Comparison of ENCODE assay signal across 8 mouse cellular contexts in genomic region chr8:20261452-20262181, GRCm38 (mm10).
DNase-seq lines count a peak whose midpoint lies in the region; ATAC-seq and TF ChIP-seq lines count a peak whose summit lies in the region.
"Not testable (repeated sequence)": the region's sequence is repeated elsewhere in the genome, so short reads cannot be mapped to it uniquely, and the experiment has no call there.

No protein-coding gene starts in this region.

- TF ChIP-seq EP300 in stomach, postnatal 0 days (optimal IDR thresholded peaks at IDR 0.05), result not testable (repeated sequence)

- not testable (repeated sequence) for TF ChIP-seq CTCF in stomach, postnatal 0 days (IDR thresholded peaks at IDR 0.05; ENCODE audit: low read depth)

- not testable (repeated sequence) for H3K4me1 ChIP-seq in forebrain, embryonic 15.5 days; hindbrain, embryonic 11.5 days (replicated peaks; ENCODE audit: control insufficient read depth, insufficient read depth, low read length); intestine, embryonic 15.5 days (replicated peaks); limb, embryonic 12.5 days (replicated peaks); stomach, postnatal 0 days (replicated peaks; ENCODE audit: control insufficient read depth, insufficient read depth)

- ATAC-seq in forebrain, embryonic 15.5 days (replicated peaks), result peak; percentile 76; the same call in 1 of the 2 replicates
- ATAC-seq in hindbrain, embryonic 11.5 days (ENCODE audit: low FRiP score), result peak; percentile 75; the same call in 1 of the 2 replicates
- peak; percentile 80 for ATAC-seq in intestine, embryonic 15.5 days
- peak; percentile 63; the same call in 1 of the 2 replicates for ATAC-seq in limb, embryonic 12.5 days (ENCODE audit: insufficient number of reproducible peaks, insufficient read depth, low FRiP score, low TSS enrichment, low read depth)
- ATAC-seq in megakaryocyte-erythroid progenitor cell, adult 5-6 weeks (replicated peaks; ENCODE audit: low FRiP score, low TSS enrichment, poor library complexity, severe bottlenecking), result peak; percentile 73
- peak; percentile 68 for ATAC-seq in monocyte, adult 5-6 weeks (replicated peaks; ENCODE audit: insufficient number of reproducible peaks, low FRiP score, low TSS enrichment, poor library complexity, severe bottlenecking)
- ATAC-seq in stomach, postnatal 0 days (ENCODE audit: low FRiP score, low TSS enrichment), result peak; percentile 38; the same call in 1 of the 2 replicates

- H3K4me2 ChIP-seq in forebrain, embryonic 15.5 days (replicated peaks); hindbrain, embryonic 11.5 days (replicated peaks; ENCODE audit: low read depth, low read length); intestine, embryonic 15.5 days (replicated peaks); limb, embryonic 12.5 days; stomach, postnatal 0 days (replicated peaks; ENCODE audit: low read depth): not testable (repeated sequence)

- 58% methylated on average over 6 of the region's 9 CpGs for WGBS in forebrain, embryonic 15.5 days
- 65% methylated on average over 6 of the region's 9 CpGs for WGBS in hindbrain, embryonic 11.5 days
- 52% methylated on average over 6 of the region's 9 CpGs for WGBS in intestine, embryonic 15.5 days
- WGBS in limb, embryonic 12.5 days, result 44% methylated on average over 8 of the region's 9 CpGs
- 56% methylated on average over 5 of the region's 9 CpGs for WGBS in stomach, postnatal 0 days

- not testable (repeated sequence) for H3K9ac ChIP-seq in forebrain, embryonic 15.5 days (replicated peaks); hindbrain, embryonic 11.5 days (ENCODE audit: low read depth, low read length); intestine, embryonic 15.5 days; limb, embryonic 12.5 days (replicated peaks); stomach, postnatal 0 days (ENCODE audit: low read length)

- H3K36me3 ChIP-seq in forebrain, embryonic 15.5 days; hindbrain, embryonic 11.5 days (ENCODE audit: control insufficient read depth, insufficient read depth, low read length); intestine, embryonic 15.5 days; limb, embryonic 12.5 days; stomach, postnatal 0 days (ENCODE audit: control insufficient read depth, insufficient read depth, low read length): not testable (repeated sequence)

- H3K4me3 ChIP-seq in forebrain, embryonic 15.5 days; hindbrain, embryonic 11.5 days (ENCODE audit: low read depth, low read length); intestine, embryonic 15.5 days (replicated peaks); limb, embryonic 12.5 days (replicated peaks); stomach, postnatal 0 days (ENCODE audit: low read depth, low read length): not testable (repeated sequence)

- not testable (repeated sequence) for H3K27me3 ChIP-seq in forebrain, embryonic 15.5 days; hindbrain, embryonic 11.5 days (ENCODE audit: control insufficient read depth, insufficient read depth, low read length); intestine, embryonic 15.5 days (replicated peaks); limb, embryonic 12.5 days; stomach, postnatal 0 days (ENCODE audit: control insufficient read depth, insufficient read depth, low read length)

- DNase-seq in cerebellum, adult 9-10 months, result peak; percentile 24
- not testable (repeated sequence) for DNase-seq in hindbrain, embryonic 11.5 days (ENCODE audit: low spot score); stomach, postnatal 0 days (ENCODE audit: low spot score)

- not testable (repeated sequence) for H3K9me3 ChIP-seq in forebrain, embryonic 15.5 days; hindbrain, embryonic 11.5 days (ENCODE audit: control insufficient read depth, low read length); intestine, embryonic 15.5 days; limb, embryonic 12.5 days; stomach, postnatal 0 days (ENCODE audit: control insufficient read depth, low read length)

- not testable (repeated sequence) for H3K27ac ChIP-seq in forebrain, embryonic 15.5 days (replicated peaks); hindbrain, embryonic 11.5 days (ENCODE audit: low read depth, low read length); intestine, embryonic 15.5 days; limb, embryonic 12.5 days; stomach, postnatal 0 days (replicated peaks)
